Mouse (Mus musculus) midbrain, embryonic 12.5 days (tissue): ENCODE data around the gene Bmp6. TPM values are rescaled to one million over a fixed set of nuclear protein-coding genes. Genes with fewer than 3 reads are reported as not detected.

Experiments used
- ATAC-seq: fragments of 200-750 bp; cut with Nextera tagmentation; 2 replicates; pipeline ENCODE4 v1.8.0; 2017; ENCODE audit warnings: low read depth, moderate TSS enrichment, moderate library complexity; ENCODE audit not compliant: low FRiP score
- H3K27ac ChIP-seq: fragments of 300-500 bp; sonication (generic); replicated peaks from 2 replicates; pipeline ENCODE4 v1.5.1; 2016; ENCODE audit warnings: mild to moderate bottlenecking
- H3K27me3 ChIP-seq: fragments of 300-500 bp; sonication (generic); 2 replicates; pipeline ENCODE4 v1.6.1; 2016; ENCODE audit warnings: mild to moderate bottlenecking
- H3K36me3 ChIP-seq: fragments of 300-500 bp; sonication (generic); 2 replicates; pipeline ENCODE4 v1.6.1; 2016
- H3K4me1 ChIP-seq: fragments of 300-500 bp; sonication (generic); 2 replicates; pipeline ENCODE4 v1.6.1; 2016
- H3K4me2 ChIP-seq: fragments of 300-500 bp; sonication (generic); replicated peaks from 2 replicates; pipeline ENCODE4 v1.6.1; 2016; ENCODE audit warnings: mild to moderate bottlenecking, moderate library complexity
- H3K4me3 ChIP-seq: fragments of 300-500 bp; sonication (generic); 2 replicates; pipeline ENCODE4 v1.5.1; 2016; ENCODE audit warnings: mild to moderate bottlenecking
- H3K9ac ChIP-seq: fragments of 300-500 bp; sonication (generic); replicated peaks from 2 replicates; pipeline ENCODE4 v1.6.1; 2016; ENCODE audit warnings: mild to moderate bottlenecking, moderate library complexity
- H3K9me3 ChIP-seq: fragments of 300-500 bp; sonication (generic); 2 replicates; pipeline ENCODE4 v1.6.1; 2016; ENCODE audit warnings: mild to moderate bottlenecking
- WGBS: fragments of 180-500 bp; shearing (Covaris S2); methylation state at CpG from one replicate; pipeline ENCODE4 v1.1.7; 2016; 5-methylcytosine and 5-hydroxymethylcytosine counted together
- polyA plus RNA-seq: library from polyadenylated mRNA; unstranded; fragments of >200 nt; fragmentation: Nextera tagmentation; extraction: Ambion mirVana; gene quantifications from 2 replicates; pipeline ENCODE4 v1.2.1, GENCODE M21; 2016

Gene Bmp6
- polyA plus RNA-seq, 1 experiment from 2014 or later, result 2.5 TPM

- Histone ChIP-seq H3K27ac (no peak overlapping the region), H3K9ac (no peak overlapping the region), H3K36me3 (peaks cover 40% of the 10 kb centered on the region), H3K4me3 (no peak overlapping the region), H3K9me3 (no peaks in the 10 kb centered on the region), H3K27me3 (no peaks in the 10 kb centered on the region), H3K4me1 (peaks cover 15% of the 10 kb centered on the region), H3K4me2 (no peak overlapping the region)
- no peak for ATAC-seq
- WGBS, result 93% methylated on average over 11 of the region's 11 CpGs
Measured at GRCm38 (mm10) chr13:38523231-38523630, 178.3 kb downstream of the Bmp6 start.

DNA sequence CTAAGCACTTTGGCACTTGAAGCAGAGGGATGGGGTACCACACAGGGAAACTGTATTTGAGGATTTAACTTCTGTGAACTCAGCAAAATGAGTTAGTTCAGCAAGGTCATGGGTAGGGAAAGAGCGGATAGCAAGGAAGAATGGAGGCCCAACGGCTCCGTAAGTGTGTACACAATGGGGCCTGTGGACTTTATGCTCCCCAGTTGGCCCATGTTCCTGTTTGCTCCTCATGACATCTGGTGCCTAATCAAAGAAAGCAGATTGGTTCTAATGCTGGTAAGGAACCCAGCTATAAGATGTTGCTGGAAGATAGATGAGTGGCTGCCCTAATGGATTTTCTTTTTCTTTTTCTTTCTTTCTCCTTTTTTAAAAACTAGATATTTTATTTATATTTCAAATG lies 180.4 kb downstream of the Bmp6 start:
- Histone ChIP-seq H3K4me1 (peaks cover 22% of the 10 kb centered on the region), H3K4me3 (no peak overlapping the region), H3K4me2 (no peak overlapping the region), H3K27ac (no peak overlapping the region), H3K9me3 (no peaks in the 10 kb centered on the region), H3K36me3 (peaks cover 22% of the 10 kb centered on the region), H3K9ac (no peak overlapping the region), H3K27me3 (no peaks in the 10 kb centered on the region; the same call in 1 of the 2 replicates)
- WGBS, result 87% methylated on average over 3 of the region's 3 CpGs
- ATAC-seq, result no peak

GRCm38 (mm10) chr13:38526116-38526515 lies 181.2 kb downstream of the Bmp6 start:
- 93% methylated on average over 2 of the region's 2 CpGs for WGBS
- Histone ChIP-seq H3K27me3 (no peaks in the 10 kb centered on the region; the same call in 1 of the 2 replicates), H3K27ac (no peak overlapping the region), H3K36me3 (peaks cover 20% of the 10 kb centered on the region), H3K9ac (no peak overlapping the region), H3K4me3 (no peak overlapping the region), H3K4me2 (no peak overlapping the region), H3K9me3 (no peaks in the 10 kb centered on the region), H3K4me1 (peaks cover 22% of the 10 kb centered on the region)
- ATAC-seq, result no peak

GRCm38 (mm10) chr13:38527041-38527796 lies 182.3 kb downstream of the Bmp6 start:
- H3K36me3 ChIP-seq, result peaks cover 10% of the 10 kb centered on the region; the same call in 1 of the 2 replicates
- H3K4me2 ChIP-seq, result peak overlapping the region; percentile 90
- peak overlapping the region; percentile 83 for H3K4me3 ChIP-seq
- H3K27ac ChIP-seq, result peak overlapping the region; percentile 72
- H3K4me1 ChIP-seq, result peaks cover 22% of the 10 kb centered on the region
- peak; percentile 20 for ATAC-seq
- 15% methylated on average over 15 of the region's 15 CpGs for WGBS
- peak overlapping the region; percentile 84 for H3K9ac ChIP-seq
- H3K27me3 ChIP-seq, result no peaks in the 10 kb centered on the region; the same call in 1 of the 2 replicates
- no peaks in the 10 kb centered on the region for H3K9me3 ChIP-seq

GRCm38 (mm10) chr13:38527797-38528650 lies 183.1 kb downstream of the Bmp6 start:
- ATAC-seq, result peak; percentile 88
- WGBS, result under 1% methylated on average over 87 of the region's 87 CpGs
- peak overlapping the region; percentile 72 for H3K27ac ChIP-seq

GRCm38 (mm10) chr13:38528687-38529294 lies 183.9 kb downstream of the Bmp6 start, which contains the start of gene Txndc5:
Txndc5 (minus strand) TSS chr13:38528824.
- Histone ChIP-seq H3K27ac (peak within 1 kb of the TSS; percentile 72), H3K9ac (peak within 1 kb of the TSS; percentile 84), H3K4me2 (peak within 1 kb of the TSS; percentile 90), H3K36me3 (no peaks in the 10 kb centered on the region), H3K4me3 (peak within 1 kb of the TSS; percentile 83), H3K9me3 (no peaks in the 10 kb centered on the region), H3K4me1 (peaks cover 22% of the 10 kb centered on the region), H3K27me3 (no peaks in the 10 kb centered on the region; the same call in 1 of the 2 replicates)
- ATAC-seq, result no peak
- WGBS, result 55% methylated on average over 9 of the region's 9 CpGs

More at GRCm38 (mm10) chr13:38527797-38528650, 183.1 kb downstream of the Bmp6 start:
- peaks cover 4% of the 10 kb centered on the region; the same call in 1 of the 2 replicates for H3K36me3 ChIP-seq
- H3K27me3 ChIP-seq, result no peaks in the 10 kb centered on the region; the same call in 1 of the 2 replicates
- H3K9ac ChIP-seq, result peak overlapping the region; percentile 84
- H3K9me3 ChIP-seq, result no peaks in the 10 kb centered on the region
- peaks cover 22% of the 10 kb centered on the region for H3K4me1 ChIP-seq
- H3K4me3 ChIP-seq, result peak overlapping the region; percentile 83
- H3K4me2 ChIP-seq, result peak overlapping the region; percentile 90

DNA sequence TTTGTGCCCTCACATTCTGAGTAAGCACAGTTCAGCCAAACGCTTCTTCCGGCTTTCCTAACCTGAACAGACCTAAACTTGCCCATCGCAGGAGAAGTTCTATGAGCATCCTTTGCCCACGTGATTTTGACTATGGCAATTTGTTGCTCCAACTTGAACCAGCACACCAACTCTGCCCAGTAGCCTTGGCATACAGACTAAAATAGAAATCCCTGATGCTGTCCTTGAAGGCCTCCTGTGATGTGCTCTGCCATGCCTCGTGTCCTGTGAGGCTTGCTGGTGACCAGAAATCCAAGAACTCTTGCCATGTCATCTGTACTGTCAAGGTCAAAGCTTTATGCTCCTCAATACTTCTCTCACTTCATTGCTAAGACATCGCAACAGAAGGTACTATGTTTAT lies 184.7 kb downstream of the Bmp6 start:
- H3K4me3 ChIP-seq, result no peak overlapping the region
- H3K4me1 ChIP-seq, result peaks cover 22% of the 10 kb centered on the region
- H3K9me3 ChIP-seq, result no peaks in the 10 kb centered on the region
- no peaks in the 10 kb centered on the region; the same call in 1 of the 2 replicates for H3K27me3 ChIP-seq
- WGBS, result 94% methylated on average over 6 of the region's 6 CpGs
- ATAC-seq, result no peak
- no peak overlapping the region for H3K4me2 ChIP-seq
- no peaks in the 10 kb centered on the region for H3K36me3 ChIP-seq
- H3K27ac ChIP-seq, result no peak overlapping the region
- no peak overlapping the region for H3K9ac ChIP-seq

DNA sequence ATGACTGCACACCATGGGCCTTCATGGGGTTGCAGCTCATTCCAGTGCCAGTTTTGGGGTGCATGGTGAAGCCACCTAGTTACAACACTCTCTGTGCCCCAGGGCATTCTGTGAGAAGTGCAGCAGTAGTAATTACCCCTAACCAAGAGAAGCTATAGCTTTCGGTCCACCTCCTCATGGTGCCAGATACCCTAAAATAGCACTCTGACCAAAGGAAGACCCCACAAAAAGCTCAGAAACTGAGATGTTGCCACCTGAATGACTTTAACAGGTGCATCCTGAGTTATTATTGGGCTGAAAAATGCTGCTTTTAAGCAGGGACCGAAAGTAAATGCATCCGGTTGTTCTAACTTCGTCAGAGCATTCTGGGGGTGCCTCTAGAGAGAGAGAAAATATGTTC lies 186.6 kb downstream of the Bmp6 start:
- no peaks in the 10 kb centered on the region; the same call in 1 of the 2 replicates for H3K27me3 ChIP-seq
- no peak overlapping the region for H3K4me3 ChIP-seq
- H3K4me2 ChIP-seq, result no peak overlapping the region
- ATAC-seq, result no peak
- no peak overlapping the region for H3K9ac ChIP-seq
- no peaks in the 10 kb centered on the region for H3K9me3 ChIP-seq
- H3K4me1 ChIP-seq, result peaks cover 16% of the 10 kb centered on the region
- no peak overlapping the region for H3K27ac ChIP-seq
- H3K36me3 ChIP-seq, result no peaks in the 10 kb centered on the region
- 92% methylated on average over 4 of the region's 4 CpGs for WGBS

DNA sequence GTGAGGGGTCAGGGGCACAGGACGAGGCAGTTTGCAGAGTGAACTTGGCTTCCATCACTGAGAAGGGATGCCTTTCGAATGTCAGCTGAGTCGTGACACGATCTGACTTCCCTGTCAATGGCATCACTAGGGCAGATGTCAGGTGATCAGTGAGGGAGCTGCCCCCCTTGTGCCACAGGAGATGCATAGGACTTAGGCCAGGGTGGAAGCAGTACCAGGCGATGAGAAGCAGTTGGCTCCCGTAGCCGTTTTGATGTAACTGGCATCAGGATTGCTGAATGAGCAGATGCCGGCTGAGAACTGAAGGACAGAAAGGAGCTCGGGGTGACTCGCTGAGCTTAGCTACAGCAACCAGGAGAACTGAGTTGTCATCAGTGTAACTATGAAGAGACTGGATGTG lies 188.6 kb downstream of the Bmp6 start:
- H3K4me1 ChIP-seq, result peaks cover 5% of the 10 kb centered on the region
- WGBS, result 87% methylated on average over 10 of the region's 10 CpGs
- H3K36me3 ChIP-seq, result no peaks in the 10 kb centered on the region
- no peak overlapping the region for H3K9ac ChIP-seq
- H3K4me3 ChIP-seq, result no peak overlapping the region
- H3K27ac ChIP-seq, result no peak overlapping the region
- no peak overlapping the region for H3K4me2 ChIP-seq
- no peaks in the 10 kb centered on the region; the same call in 1 of the 2 replicates for H3K27me3 ChIP-seq
- ATAC-seq, result no peak
- no peaks in the 10 kb centered on the region for H3K9me3 ChIP-seq

DNA sequence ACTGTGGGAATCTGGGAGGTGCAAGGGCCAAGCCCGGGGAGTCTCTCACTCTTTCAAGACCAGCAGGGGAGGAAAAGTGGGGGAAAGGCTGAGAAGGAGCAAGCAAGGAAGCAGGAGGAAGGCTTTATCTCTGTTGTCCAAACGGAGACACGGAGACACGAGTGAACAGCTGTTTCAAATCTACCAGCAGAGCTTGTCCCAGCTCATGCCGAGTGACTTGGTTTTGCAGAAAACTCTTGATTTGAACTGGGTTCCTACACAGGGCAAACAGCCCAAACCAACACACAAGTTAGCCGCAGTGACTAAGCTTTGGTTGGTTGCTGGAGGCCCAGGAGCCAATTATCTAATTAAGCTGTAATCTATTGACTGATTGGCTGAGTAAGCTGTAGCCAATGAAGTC lies 189.1 kb downstream of the Bmp6 start:
- Histone ChIP-seq H3K9ac (no peak overlapping the region), H3K36me3 (no peaks in the 10 kb centered on the region), H3K4me3 (no peak overlapping the region), H3K9me3 (no peaks in the 10 kb centered on the region), H3K27me3 (no peaks in the 10 kb centered on the region; the same call in 1 of the 2 replicates), H3K4me1 (no peaks in the 10 kb centered on the region), H3K4me2 (no peak overlapping the region), H3K27ac (no peak overlapping the region)
- ATAC-seq, result no peak
- 69% methylated on average over 6 of the region's 6 CpGs for WGBS

DNA sequence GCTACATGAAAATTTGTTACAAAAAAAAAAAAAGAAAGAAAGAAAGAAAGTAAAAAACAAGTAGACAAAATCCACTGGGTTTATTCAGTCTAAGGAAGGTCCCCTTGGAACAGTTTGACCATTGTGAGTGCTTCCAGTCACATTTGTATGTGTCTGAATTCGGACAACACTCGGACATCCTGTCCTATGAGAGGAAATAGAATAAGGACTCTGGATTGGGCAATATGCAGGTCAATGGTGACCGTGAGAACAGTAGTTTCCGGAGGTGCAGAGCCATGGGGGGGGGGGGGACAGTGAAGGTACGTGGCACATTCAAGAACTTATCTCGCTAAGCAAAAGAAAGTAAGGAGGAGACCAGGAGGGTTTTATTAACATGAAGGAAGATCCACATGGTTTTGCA lies 189.8 kb downstream of the Bmp6 start:
- 89% methylated on average over 6 of the region's 6 CpGs for WGBS
- no peak for ATAC-seq

More for the DNA sequence above, 189.8 kb downstream of the Bmp6 start:
- no peaks in the 10 kb centered on the region for H3K9me3 ChIP-seq
- no peak overlapping the region for H3K4me2 ChIP-seq
- H3K4me1 ChIP-seq, result no peaks in the 10 kb centered on the region
- H3K36me3 ChIP-seq, result no peaks in the 10 kb centered on the region
- H3K27ac ChIP-seq, result no peak overlapping the region
- no peak overlapping the region for H3K9ac ChIP-seq
- no peak overlapping the region for H3K4me3 ChIP-seq
- H3K27me3 ChIP-seq, result no peaks in the 10 kb centered on the region
